14 mouse cellular contexts compared by ENCODE assay signal in the genomic region with DNA sequence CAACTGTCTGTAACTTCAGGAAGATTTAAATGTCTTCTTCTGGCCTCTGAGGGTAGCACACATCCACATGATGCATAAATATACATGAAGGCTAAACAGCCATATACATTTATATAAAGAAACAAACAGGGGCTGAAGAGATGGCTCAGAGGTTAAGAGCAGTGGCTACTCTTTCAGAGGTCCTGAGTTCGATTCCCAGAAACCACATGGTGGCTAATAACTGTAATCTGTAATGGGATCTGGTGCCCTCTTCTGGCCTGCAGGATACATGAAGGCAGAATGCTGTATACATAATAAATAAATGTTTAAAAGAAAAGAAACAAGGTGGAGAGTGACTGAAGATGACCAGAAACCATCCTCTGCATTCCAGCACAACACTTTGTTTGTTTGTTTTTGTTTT. TPM values are rescaled to one million over a fixed set of nuclear protein-coding genes. Genes with fewer than 3 reads are reported as not detected.
DNase-seq lines count a peak whose midpoint lies in the region; ATAC-seq and TF ChIP-seq lines count a peak whose summit lies in the region.
"Had no signal": no experiment of that assay in that cellular context is flagged by ENCODE, and none has a peak within 500 bp of the region (broad histone marks: within the 10 kb centered on the region; RNA-seq: fewer than 3 reads in every experiment).

No protein-coding gene starts in this region.

- H3K4me3 ChIP-seq in heart, adult 2 months: no peak overlapping the region
- H3K4me3 ChIP-seq in lung, embryonic 14.5 days (ENCODE audit: low read depth, low read length): no peak overlapping the region
- H3K4me3 ChIP-seq in lung, adult 2 months (replicated peaks; ENCODE audit: extremely low read depth, low read depth, low read length): no peak overlapping the region
- no peak overlapping the region for H3K4me3 ChIP-seq in G1E (ENCODE audit: low read depth, low read length)
- H3K4me3 ChIP-seq: embryonic facial prominence, embryonic 13.5 days; forebrain, embryonic 15.5 days had no signal

- H3K36me3 ChIP-seq in heart, adult 2 months (ENCODE audit: control insufficient read depth, insufficient read depth, low read length): peaks cover 10% of the 10 kb centered on the region
- peaks cover 32% of the 10 kb centered on the region for H3K36me3 ChIP-seq in lung, embryonic 14.5 days (ENCODE audit: insufficient read depth)
- peaks cover 42% of the 10 kb centered on the region for H3K36me3 ChIP-seq in G1E (replicated peaks)

- no peak overlapping the region for H3K9ac ChIP-seq in heart, adult 2 months (ENCODE audit: low read depth, low read length)
- H3K9ac ChIP-seq in lung, embryonic 14.5 days: no peak overlapping the region
- H3K9ac ChIP-seq: embryonic facial prominence, embryonic 13.5 days; forebrain, embryonic 15.5 days; hindbrain, embryonic 14.5 days had no signal

- DNase-seq in heart, adult 2 months: no peak
- no peak for DNase-seq in heart, adult 18-20 months
- peak; percentile 33 for DNase-seq in lung, embryonic 14.5 days
- no peak for DNase-seq in lung, adult 2 months
- no peak for DNase-seq in G1E (ENCODE audit: low spot score)
- DNase-seq in lung, postnatal 10 days: peak; percentile 28
- no peak for DNase-seq in thymus, postnatal 0 days (ENCODE audit: low spot score)
- no peak for DNase-seq in cerebellum, adult 11 months
- DNase-seq: adrenal gland, postnatal 25 days; left cerebral cortex, postnatal 4 days had no signal

- no peak for TF ChIP-seq POLR2A in heart, adult 2 months (IDR thresholded peaks at IDR 0.05; ENCODE audit: insufficient read depth, low read depth, low read length)
- TF ChIP-seq POLR2A in lung, adult 2 months (IDR thresholded peaks at IDR 0.05; ENCODE audit: borderline replicate concordance, extremely low read depth, low read depth, low read length): no peak

- WGBS in heart, adult 2 months: 79% methylated on average over 1 of the region's 1 CpGs
- WGBS in lung, embryonic 14.5 days: 72% methylated on average over 1 of the region's 1 CpGs
- WGBS in lung, adult 2 months: 32% methylated on average over 1 of the region's 1 CpGs

- H3K27me3 ChIP-seq in heart, adult 2 months (ENCODE audit: control insufficient read depth, insufficient read depth, low read length): no peaks in the 10 kb centered on the region
- H3K27me3 ChIP-seq in lung, embryonic 14.5 days (ENCODE audit: insufficient read depth, low read length): no peaks in the 10 kb centered on the region
- no peaks in the 10 kb centered on the region for H3K27me3 ChIP-seq in G1E (ENCODE audit: insufficient read depth, low read length)
- H3K27me3 ChIP-seq: embryonic facial prominence, embryonic 13.5 days; forebrain, embryonic 15.5 days had no signal

- no peak overlapping the region for H3K27ac ChIP-seq in heart, adult 2 months
- no peak overlapping the region for H3K27ac ChIP-seq in lung, embryonic 14.5 days (ENCODE audit: low read depth)
- H3K27ac ChIP-seq: embryonic facial prominence, embryonic 13.5 days; forebrain, embryonic 15.5 days; hindbrain, embryonic 14.5 days had no signal

- peaks cover 7% of the 10 kb centered on the region for H3K79me2 ChIP-seq in heart, adult 2 months (replicated peaks; ENCODE audit: control insufficient read depth, insufficient read depth, low read length)

- ATAC-seq in lung, embryonic 14.5 days (ENCODE audit: insufficient read depth): no peak
- ATAC-seq in G1E (ENCODE audit: extremely low read depth, insufficient number of reproducible peaks, low FRiP score, poor library complexity, severe bottlenecking): no peak
- ATAC-seq: forebrain, embryonic 15.5 days had no signal

- H3K9me3 ChIP-seq in lung, embryonic 14.5 days (ENCODE audit: low read depth, low read length): no peaks in the 10 kb centered on the region
- H3K9me3 ChIP-seq in G1E (replicated peaks): no peaks in the 10 kb centered on the region
- H3K9me3 ChIP-seq: embryonic facial prominence, embryonic 13.5 days; forebrain, embryonic 15.5 days had no signal

- TF ChIP-seq CTCF in heart, adult 2 months (IDR thresholded peaks at IDR 0.05): peak; percentile 70
- peak; percentile 38; the same call in 1 of the 2 replicates for TF ChIP-seq CTCF in lung, embryonic 14.5 days (IDR thresholded peaks at IDR 0.05; ENCODE audit: low read depth)
- TF ChIP-seq CTCF in lung, adult 2 months (IDR thresholded peaks at IDR 0.05; ENCODE audit: insufficient read depth, low read length): no peak
- TF ChIP-seq CTCF in G1E (IDR thresholded peaks at IDR 0.05; ENCODE audit: low read depth, low read length): 0 out of 2 replicates have a peak, but pooled peaks have one; percentile 3

- TF ChIP-seq EP300 in heart, adult 2 months (IDR thresholded peaks at IDR 0.05; ENCODE audit: insufficient read depth, low read depth, low read length): no peak

- peaks cover 5% of the 10 kb centered on the region for H3K4me1 ChIP-seq in heart, adult 2 months (ENCODE audit: control insufficient read depth, insufficient read depth, low read length)
- H3K4me1 ChIP-seq in lung, embryonic 14.5 days (ENCODE audit: insufficient read depth): no peaks in the 10 kb centered on the region; the same call in 1 of the 2 replicates
- H3K4me1 ChIP-seq in lung, adult 2 months (ENCODE audit: control insufficient read depth, insufficient read depth, low read length): peaks cover 3% of the 10 kb centered on the region
- H3K4me1 ChIP-seq in G1E (ENCODE audit: insufficient read depth, low read depth, low read length): peaks cover 19% of the 10 kb centered on the region

- no peak overlapping the region for H3K4me2 ChIP-seq in lung, embryonic 14.5 days
- H3K4me2 ChIP-seq: embryonic facial prominence, embryonic 13.5 days; forebrain, embryonic 15.5 days; heart, embryonic 11.5 days; hindbrain, embryonic 14.5 days had no signal

- intact Hi-C loops in heart, adult 2 months (cut with DNase I): no loop called here

RNA-seq across cellular contexts. Expression of a gene that starts 2.6 kb away (rescaled TPM):
- total RNA-seq in heart, adult 2 months (2021): 1,000 to 10,000 TPM; 7,689 to 9,158 TPM
- polyA plus RNA-seq in heart, adult 2 months (2012; rRNA removed): 8,017 and 9,446 TPM in 2 replicates
- total RNA-seq in heart, adult 18-20 months (2021): 1,000 to 10,000 TPM; 8,639 to 9,190 TPM
- 2,183 and 2,273 TPM in 2 replicates for polyA plus RNA-seq in lung, embryonic 14.5 days (2014; fragmentation: Nextera tagmentation; extraction: Ambion mirVana)
- 1,519 and 1,632 TPM in 2 replicates for polyA plus RNA-seq in lung, adult 2 months (2012; rRNA removed)
- 2,076 and 2,077 TPM in 2 replicates for total RNA-seq in G1E (2014; fragmentation: Nextera tagmentation)
- total RNA-seq in G1E (2017): 2,841 and 2,974 TPM in 2 replicates
- polyA plus RNA-seq in G1E (2012): 1,412 and 1,783 TPM in 2 replicates
- 2,017 and 2,181 TPM in 2 replicates for polyA plus RNA-seq in thymus, postnatal 0 days (2015; fragmentation: Nextera tagmentation; extraction: Ambion mirVana)

RNA-seq across cellular contexts. Expression of a gene that starts 10.9 kb away (rescaled TPM):
- total RNA-seq in heart, adult 2 months (2021): 10 to 100 TPM; 18.4 to 22.4 TPM
- 15.5 and 23.7 TPM in 2 replicates for polyA plus RNA-seq in heart, adult 2 months (2012; rRNA removed)
- total RNA-seq in heart, adult 18-20 months (2021): 10 to 100 TPM; 19.0 to 20.3 TPM
- polyA plus RNA-seq in lung, embryonic 14.5 days (2014; fragmentation: Nextera tagmentation; extraction: Ambion mirVana): 23.9 and 26.2 TPM in 2 replicates
- 26.9 and 40.7 TPM in 2 replicates for polyA plus RNA-seq in lung, adult 2 months (2012; rRNA removed)
- total RNA-seq in G1E (2014; fragmentation: Nextera tagmentation) (102 and 116 TPM in 2 replicates), G1E (2017) (14.8 and 16.6 TPM in 2 replicates)
- 24.8 and 34.7 TPM in 2 replicates for polyA plus RNA-seq in G1E (2012)
- polyA plus RNA-seq in thymus, postnatal 0 days (2015; fragmentation: Nextera tagmentation; extraction: Ambion mirVana): 21.5 and 27.5 TPM in 2 replicates

RNA-seq across cellular contexts. Expression of a gene that starts 21.7 kb away (rescaled TPM):
- 10 to 100 TPM; 96.0 to 97.3 TPM for total RNA-seq in heart, adult 2 months (2021)
- 16.3 and 19.2 TPM in 2 replicates for polyA plus RNA-seq in heart, adult 2 months (2012; rRNA removed)
- total RNA-seq in heart, adult 18-20 months (2021): 100 to 1,000 TPM; 104 to 110 TPM
- 548 and 570 TPM in 2 replicates for polyA plus RNA-seq in lung, embryonic 14.5 days (2014; fragmentation: Nextera tagmentation; extraction: Ambion mirVana)
- 43.8 and 84.2 TPM in 2 replicates for polyA plus RNA-seq in lung, adult 2 months (2012; rRNA removed)
- total RNA-seq in G1E (2014; fragmentation: Nextera tagmentation) (209 and 228 TPM in 2 replicates), G1E (2017) (269 and 315 TPM in 2 replicates)
- 268 and 269 TPM in 2 replicates for polyA plus RNA-seq in G1E (2012)
- polyA plus RNA-seq in thymus, postnatal 0 days (2015; fragmentation: Nextera tagmentation; extraction: Ambion mirVana): 401 and 422 TPM in 2 replicates

RNA-seq across cellular contexts. Expression of a gene that starts 45.1 kb away (rescaled TPM):
- total RNA-seq in heart, adult 2 months (2021): 100 to 1,000 TPM; 436 to 544 TPM
- polyA plus RNA-seq in heart, adult 2 months (2012; rRNA removed): 204 and 212 TPM in 2 replicates
- 100 to 1,000 TPM; 462 to 532 TPM for total RNA-seq in heart, adult 18-20 months (2021)
- polyA plus RNA-seq in lung, embryonic 14.5 days (2014; fragmentation: Nextera tagmentation; extraction: Ambion mirVana): 921 and 936 TPM in 2 replicates
- polyA plus RNA-seq in lung, adult 2 months (2012; rRNA removed): 102 and 113 TPM in 2 replicates
- 544 and 609 TPM in 2 replicates for total RNA-seq in G1E (2014; fragmentation: Nextera tagmentation)
- 1,963 and 1,995 TPM in 2 replicates for total RNA-seq in G1E (2017)
- polyA plus RNA-seq in G1E (2012): 99.4 and 167 TPM in 2 replicates
- polyA plus RNA-seq in thymus, postnatal 0 days (2015; fragmentation: Nextera tagmentation; extraction: Ambion mirVana): 829 and 868 TPM in 2 replicates

Comparison
In these comparisons a context has a peak if more than half of its experiments do, and no peak if none do; other contexts are left out.
1. DNase-seq: peak in lung, embryonic 14.5 days (single experiment) and lung, postnatal 10 days (single experiment); none in heart, adult 2 months (0 of 2), heart, adult 18-20 months (0 of 2), lung, adult 2 months (single experiment), G1E (single experiment), thymus, postnatal 0 days (single experiment) and cerebellum, adult 11 months (single experiment).